Mouse (Mus musculus): ENCODE data around the gene Rnf152.

- TF ChIP-seq CTCF (conservative IDR thresholded peaks at IDR 0.05; ENCODE audit: low read length) = no peak
- TF ChIP-seq POU5F1 (IDR thresholded peaks at IDR 0.05; ENCODE audit: borderline replicate concordance, low read length) = no peak
Observed at GRCm38 (mm10) chr1:105354901-105355891, 1.3 kb downstream of the Rnf152 start.
